Mouse (Mus musculus): ENCODE results near the gene Cnnm1. TPM values are rescaled to one million over a fixed set of nuclear protein-coding genes. Genes with fewer than 3 reads are reported as not detected.

Cnnm1 gene
- total and polyA plus RNA-seq, 3 experiments: 2.8 to 14.5 (median 2.8) TPM

GRCm38 (mm10) chr19:43444636-43445205 is 4.5 kb downstream of the Cnnm1 start:
- H3K4me3 ChIP-seq (ENCODE audit: low read depth, low read length): no peak overlapping the region
- H3K27me3 ChIP-seq (ENCODE audit: insufficient read depth, low read length): peaks cover 5% of the 10 kb centered on the region; the same call in 1 of the 2 replicates
- H3K4me1 ChIP-seq (ENCODE audit: insufficient read depth, low read depth, low read length): peaks cover 68% of the 10 kb centered on the region
- no peak for ATAC-seq (ENCODE audit: extremely low read depth, insufficient number of reproducible peaks, low FRiP score, poor library complexity, severe bottlenecking)
- peaks cover 3% of the 10 kb centered on the region for H3K9me3 ChIP-seq (replicated peaks)
- TF ChIP-seq TAL1 (conservative IDR thresholded peaks at IDR 0.05; ENCODE audit: low read depth, low read length): no peak
- no peak for TF ChIP-seq CTCF (IDR thresholded peaks at IDR 0.05; ENCODE audit: low read depth, low read length)
- TF ChIP-seq POLR2AphosphoS5 (IDR thresholded peaks at IDR 0.05; ENCODE audit: insufficient replicate concordance, low read depth, low read length): no peak
- TF ChIP-seq GATA1 (IDR thresholded peaks at IDR 0.05; ENCODE audit: borderline replicate concordance, low read length): no peak
- no peak for TF ChIP-seq GATA2 (IDR thresholded peaks at IDR 0.05; ENCODE audit: borderline replicate concordance, low read depth, low read length)
- no peak for DNase-seq (ENCODE audit: low spot score)
- peaks cover 63% of the 10 kb centered on the region for H3K36me3 ChIP-seq (replicated peaks)

GRCm38 (mm10) chr19:43451563-43451962 is 11.3 kb downstream of the Cnnm1 start:
- TF ChIP-seq TAL1 (conservative IDR thresholded peaks at IDR 0.05; ENCODE audit: low read depth, low read length): no peak
- TF ChIP-seq POLR2AphosphoS5 (IDR thresholded peaks at IDR 0.05; ENCODE audit: insufficient replicate concordance, low read depth, low read length): no peak
- TF ChIP-seq CTCF (IDR thresholded peaks at IDR 0.05; ENCODE audit: low read depth, low read length): no peak
- TF ChIP-seq GATA1 (IDR thresholded peaks at IDR 0.05; ENCODE audit: borderline replicate concordance, low read length): no peak
- no peak for TF ChIP-seq GATA2 (IDR thresholded peaks at IDR 0.05; ENCODE audit: borderline replicate concordance, low read depth, low read length)

GRCm38 (mm10) chr19:43452176-43452575 is 11.9 kb downstream of the Cnnm1 start:
- TF ChIP-seq POLR2AphosphoS5 (IDR thresholded peaks at IDR 0.05; ENCODE audit: insufficient replicate concordance, low read depth, low read length): no peak
- no peak for TF ChIP-seq GATA1 (IDR thresholded peaks at IDR 0.05; ENCODE audit: borderline replicate concordance, low read length)
- TF ChIP-seq CTCF (IDR thresholded peaks at IDR 0.05; ENCODE audit: low read depth, low read length): no peak
- TF ChIP-seq TAL1 (conservative IDR thresholded peaks at IDR 0.05; ENCODE audit: low read depth, low read length): no peak
- TF ChIP-seq GATA2 (IDR thresholded peaks at IDR 0.05; ENCODE audit: borderline replicate concordance, low read depth, low read length): no peak
- ATAC-seq (ENCODE audit: extremely low read depth, insufficient number of reproducible peaks, low FRiP score, poor library complexity, severe bottlenecking): no peak
- peaks cover 8% of the 10 kb centered on the region for H3K9me3 ChIP-seq (replicated peaks)
- peaks cover 56% of the 10 kb centered on the region for H3K4me1 ChIP-seq (ENCODE audit: insufficient read depth, low read depth, low read length)
- DNase-seq (ENCODE audit: low spot score): no peak
- peaks cover 55% of the 10 kb centered on the region for H3K36me3 ChIP-seq (replicated peaks)
- H3K4me3 ChIP-seq (ENCODE audit: low read depth, low read length): no peak overlapping the region; the same call in 1 of the 2 replicates
- H3K27me3 ChIP-seq (ENCODE audit: insufficient read depth, low read length): no peaks in the 10 kb centered on the region

More at GRCm38 (mm10) chr19:43451563-43451962, 11.3 kb downstream of the Cnnm1 start:
- Histone ChIP-seq H3K27me3 (ENCODE audit: insufficient read depth, low read length) (no peaks in the 10 kb centered on the region), H3K4me3 (ENCODE audit: low read depth, low read length) (no peak overlapping the region), H3K36me3 (replicated peaks) (peaks cover 56% of the 10 kb centered on the region), H3K9me3 (replicated peaks) (peaks cover 8% of the 10 kb centered on the region), H3K4me1 (ENCODE audit: insufficient read depth, low read depth, low read length) (peaks cover 60% of the 10 kb centered on the region)
- DNase-seq (ENCODE audit: low spot score) (no peak), ATAC-seq (ENCODE audit: extremely low read depth, insufficient number of reproducible peaks, low FRiP score, poor library complexity, severe bottlenecking) (no peak)

GRCm38 (mm10) chr19:43453025-43453424 is 12.8 kb downstream of the Cnnm1 start:
- H3K4me3 ChIP-seq (ENCODE audit: low read depth, low read length): no peak overlapping the region
- TF ChIP-seq TAL1 (conservative IDR thresholded peaks at IDR 0.05; ENCODE audit: low read depth, low read length) (peak; percentile 78), CTCF (IDR thresholded peaks at IDR 0.05; ENCODE audit: low read depth, low read length) (no peak), GATA1 (IDR thresholded peaks at IDR 0.05; ENCODE audit: borderline replicate concordance, low read length) (no peak)
- peaks cover 54% of the 10 kb centered on the region for H3K36me3 ChIP-seq (replicated peaks)
- no peaks in the 10 kb centered on the region for H3K27me3 ChIP-seq (ENCODE audit: insufficient read depth, low read length)
- peaks cover 8% of the 10 kb centered on the region for H3K9me3 ChIP-seq (replicated peaks)
- ATAC-seq (ENCODE audit: extremely low read depth, insufficient number of reproducible peaks, low FRiP score, poor library complexity, severe bottlenecking): peak; percentile 91
- peaks cover 54% of the 10 kb centered on the region for H3K4me1 ChIP-seq (ENCODE audit: insufficient read depth, low read depth, low read length)
- DNase-seq (ENCODE audit: low spot score): peak; percentile 65

- DNase-seq (ENCODE audit: low spot score) (no peak), ATAC-seq (ENCODE audit: extremely low read depth, insufficient number of reproducible peaks, low FRiP score, poor library complexity, severe bottlenecking) (no peak)
- TF ChIP-seq GATA1 (IDR thresholded peaks at IDR 0.05; ENCODE audit: borderline replicate concordance, low read length) (no peak), TAL1 (conservative IDR thresholded peaks at IDR 0.05; ENCODE audit: low read depth, low read length) (no peak), GATA2 (IDR thresholded peaks at IDR 0.05; ENCODE audit: borderline replicate concordance, low read depth, low read length) (no peak), POLR2AphosphoS5 (IDR thresholded peaks at IDR 0.05; ENCODE audit: insufficient replicate concordance, low read depth, low read length) (no peak), CTCF (IDR thresholded peaks at IDR 0.05; ENCODE audit: low read depth, low read length) (no peak)
- Histone ChIP-seq H3K4me3 (ENCODE audit: low read depth, low read length) (no peak overlapping the region), H3K27me3 (ENCODE audit: insufficient read depth, low read length) (no peaks in the 10 kb centered on the region), H3K9me3 (replicated peaks) (no peaks in the 10 kb centered on the region), H3K36me3 (replicated peaks) (peaks cover 55% of the 10 kb centered on the region), H3K4me1 (ENCODE audit: insufficient read depth, low read depth, low read length) (peaks cover 19% of the 10 kb centered on the region; the same call in 1 of the 2 replicates)
Observed at GRCm38 (mm10) chr19:43459948-43460347, 19.7 kb downstream of the Cnnm1 start.

- DNase-seq (ENCODE audit: low spot score): no peak
- no peak for ATAC-seq (ENCODE audit: extremely low read depth, insufficient number of reproducible peaks, low FRiP score, poor library complexity, severe bottlenecking)
- Histone ChIP-seq H3K9me3 (replicated peaks) (no peaks in the 10 kb centered on the region), H3K36me3 (replicated peaks) (peaks cover 55% of the 10 kb centered on the region), H3K27me3 (ENCODE audit: insufficient read depth, low read length) (no peaks in the 10 kb centered on the region), H3K4me1 (ENCODE audit: insufficient read depth, low read depth, low read length) (peaks cover 16% of the 10 kb centered on the region; the same call in 1 of the 2 replicates), H3K4me3 (ENCODE audit: low read depth, low read length) (no peak overlapping the region)
- TF ChIP-seq GATA1 (IDR thresholded peaks at IDR 0.05; ENCODE audit: borderline replicate concordance, low read length): no peak
- no peak for TF ChIP-seq TAL1 (conservative IDR thresholded peaks at IDR 0.05; ENCODE audit: low read depth, low read length)
- no peak for TF ChIP-seq GATA2 (IDR thresholded peaks at IDR 0.05; ENCODE audit: borderline replicate concordance, low read depth, low read length)
- no peak for TF ChIP-seq CTCF (IDR thresholded peaks at IDR 0.05; ENCODE audit: low read depth, low read length)
- no peak for TF ChIP-seq POLR2AphosphoS5 (IDR thresholded peaks at IDR 0.05; ENCODE audit: insufficient replicate concordance, low read depth, low read length)
Observed at GRCm38 (mm10) chr19:43460481-43460880, 20.2 kb downstream of the Cnnm1 start.

All from G1E (cell line).